Mouse (Mus musculus): Measurements from ENCODE around the gene Cdkl4. TPM values are rescaled to one million over a fixed set of nuclear protein-coding genes. Genes with fewer than 3 reads are reported as not detected.

Gene Cdkl4
- polyA plus RNA-seq, 1 experiment from 2014 or later, result 1.4 TPM

- no peak for DNase-seq (ENCODE audit: low spot score)
- 57% methylated on average over 4 of the region's 4 CpGs for WGBS
- Histone ChIP-seq H3K27me3 (ENCODE audit: control insufficient read depth, insufficient read depth, low read length) (no peaks in the 10 kb centered on the region), H3K27ac (replicated peaks; ENCODE audit: low read depth, low read length) (no peak overlapping the region), H3K9me3 (replicated peaks; ENCODE audit: control insufficient read depth, low read length) (no peaks in the 10 kb centered on the region), H3K36me3 (replicated peaks; ENCODE audit: control insufficient read depth, insufficient read depth, low read depth, low read length) (no peaks in the 10 kb centered on the region), H3K4me2 (ENCODE audit: low read depth, low read length) (no peak overlapping the region), H3K4me3 (ENCODE audit: low read depth, low read length) (no peak overlapping the region), H3K4me1 (ENCODE audit: control insufficient read depth, insufficient read depth, low read length) (no peaks in the 10 kb centered on the region), H3K9ac (replicated peaks; ENCODE audit: low read length) (no peak overlapping the region)
- no peak for ATAC-seq (replicated peaks; ENCODE audit: insufficient number of reproducible peaks, low FRiP score, low TSS enrichment, low read depth)
These were observed 55.9 kb downstream of the Cdkl4 start for GRCm38 (mm10) chr17:80521521-80522228.

GRCm38 (mm10) chr17:80520537-80520936 lies 57.1 kb downstream of the Cdkl4 start:
- Histone ChIP-seq H3K27me3 (ENCODE audit: control insufficient read depth, insufficient read depth, low read length) (no peaks in the 10 kb centered on the region), H3K4me2 (ENCODE audit: low read depth, low read length) (no peak overlapping the region), H3K27ac (replicated peaks; ENCODE audit: low read depth, low read length) (no peak overlapping the region), H3K4me1 (ENCODE audit: control insufficient read depth, insufficient read depth, low read length) (no peaks in the 10 kb centered on the region), H3K9ac (replicated peaks; ENCODE audit: low read length) (no peak overlapping the region), H3K9me3 (replicated peaks; ENCODE audit: control insufficient read depth, low read length) (no peaks in the 10 kb centered on the region), H3K36me3 (replicated peaks; ENCODE audit: control insufficient read depth, insufficient read depth, low read depth, low read length) (no peaks in the 10 kb centered on the region), H3K4me3 (ENCODE audit: low read depth, low read length) (no peak overlapping the region)
- no peak for ATAC-seq (replicated peaks; ENCODE audit: insufficient number of reproducible peaks, low FRiP score, low TSS enrichment, low read depth)
- WGBS, result 83% methylated on average over 8 of the region's 8 CpGs
- no peak for DNase-seq (ENCODE audit: low spot score)

GRCm38 (mm10) chr17:80518811-80519210 lies 58.8 kb downstream of the Cdkl4 start:
- no peak overlapping the region for H3K9ac ChIP-seq (replicated peaks; ENCODE audit: low read length)
- no peaks in the 10 kb centered on the region for H3K36me3 ChIP-seq (replicated peaks; ENCODE audit: control insufficient read depth, insufficient read depth, low read depth, low read length)
- DNase-seq (ENCODE audit: low spot score), result no peak
- no peaks in the 10 kb centered on the region for H3K4me1 ChIP-seq (ENCODE audit: control insufficient read depth, insufficient read depth, low read length)
- H3K4me3 ChIP-seq (ENCODE audit: low read depth, low read length), result no peak overlapping the region
- H3K27ac ChIP-seq (replicated peaks; ENCODE audit: low read depth, low read length), result no peak overlapping the region
- WGBS, result 91% methylated on average over 12 of the region's 12 CpGs
- H3K27me3 ChIP-seq (ENCODE audit: control insufficient read depth, insufficient read depth, low read length), result no peaks in the 10 kb centered on the region
- no peak overlapping the region for H3K4me2 ChIP-seq (ENCODE audit: low read depth, low read length)
- no peaks in the 10 kb centered on the region for H3K9me3 ChIP-seq (replicated peaks; ENCODE audit: control insufficient read depth, low read length)
- ATAC-seq (replicated peaks; ENCODE audit: insufficient number of reproducible peaks, low FRiP score, low TSS enrichment, low read depth), result no peak

- DNase-seq (ENCODE audit: low spot score), result no peak
- Histone ChIP-seq H3K27ac (replicated peaks; ENCODE audit: low read depth, low read length) (no peak overlapping the region), H3K9ac (replicated peaks; ENCODE audit: low read length) (no peak overlapping the region), H3K4me3 (ENCODE audit: low read depth, low read length) (no peak overlapping the region), H3K27me3 (ENCODE audit: control insufficient read depth, insufficient read depth, low read length) (no peaks in the 10 kb centered on the region), H3K36me3 (replicated peaks; ENCODE audit: control insufficient read depth, insufficient read depth, low read depth, low read length) (no peaks in the 10 kb centered on the region), H3K4me2 (ENCODE audit: low read depth, low read length) (no peak overlapping the region), H3K4me1 (ENCODE audit: control insufficient read depth, insufficient read depth, low read length) (no peaks in the 10 kb centered on the region), H3K9me3 (replicated peaks; ENCODE audit: control insufficient read depth, low read length) (no peaks in the 10 kb centered on the region)
- no peak for ATAC-seq (replicated peaks; ENCODE audit: insufficient number of reproducible peaks, low FRiP score, low TSS enrichment, low read depth)
- WGBS, result 84% methylated on average over 9 of the region's 9 CpGs
These were observed 60.4 kb downstream of the Cdkl4 start for GRCm38 (mm10) chr17:80517244-80517643.

- H3K9me3 ChIP-seq (replicated peaks; ENCODE audit: control insufficient read depth, low read length), result no peaks in the 10 kb centered on the region
- no peak overlapping the region for H3K9ac ChIP-seq (replicated peaks; ENCODE audit: low read length)
- DNase-seq (ENCODE audit: low spot score) (no peak), ATAC-seq (replicated peaks; ENCODE audit: insufficient number of reproducible peaks, low FRiP score, low TSS enrichment, low read depth) (no peak)
- H3K36me3 ChIP-seq (replicated peaks; ENCODE audit: control insufficient read depth, insufficient read depth, low read depth, low read length), result no peaks in the 10 kb centered on the region
- H3K4me1 ChIP-seq (ENCODE audit: control insufficient read depth, insufficient read depth, low read length), result no peaks in the 10 kb centered on the region
- H3K4me2 ChIP-seq (ENCODE audit: low read depth, low read length), result no peak overlapping the region
- no peak overlapping the region for H3K4me3 ChIP-seq (ENCODE audit: low read depth, low read length)
- 89% methylated on average over 9 of the region's 9 CpGs for WGBS
- no peak overlapping the region for H3K27ac ChIP-seq (replicated peaks; ENCODE audit: low read depth, low read length)
- no peaks in the 10 kb centered on the region for H3K27me3 ChIP-seq (ENCODE audit: control insufficient read depth, insufficient read depth, low read length)
These were observed 61.7 kb downstream of the Cdkl4 start for GRCm38 (mm10) chr17:80515956-80516355.

GRCm38 (mm10) chr17:80515513-80515912 lies 62.1 kb downstream of the Cdkl4 start:
- Histone ChIP-seq H3K4me2 (ENCODE audit: low read depth, low read length) (no peak overlapping the region), H3K36me3 (replicated peaks; ENCODE audit: control insufficient read depth, insufficient read depth, low read depth, low read length) (no peaks in the 10 kb centered on the region), H3K27ac (replicated peaks; ENCODE audit: low read depth, low read length) (no peak overlapping the region), H3K4me1 (ENCODE audit: control insufficient read depth, insufficient read depth, low read length) (no peaks in the 10 kb centered on the region), H3K9ac (replicated peaks; ENCODE audit: low read length) (no peak overlapping the region), H3K4me3 (ENCODE audit: low read depth, low read length) (no peak overlapping the region), H3K9me3 (replicated peaks; ENCODE audit: control insufficient read depth, low read length) (no peaks in the 10 kb centered on the region), H3K27me3 (ENCODE audit: control insufficient read depth, insufficient read depth, low read length) (no peaks in the 10 kb centered on the region)
- WGBS, result 89% methylated on average over 7 of the region's 7 CpGs
- no peak for DNase-seq (ENCODE audit: low spot score)
- ATAC-seq (replicated peaks; ENCODE audit: insufficient number of reproducible peaks, low FRiP score, low TSS enrichment, low read depth), result no peak

- no peak for ATAC-seq (replicated peaks; ENCODE audit: insufficient number of reproducible peaks, low FRiP score, low TSS enrichment, low read depth)
- Histone ChIP-seq H3K4me2 (ENCODE audit: low read depth, low read length) (no peak overlapping the region), H3K36me3 (replicated peaks; ENCODE audit: control insufficient read depth, insufficient read depth, low read depth, low read length) (no peaks in the 10 kb centered on the region), H3K4me3 (ENCODE audit: low read depth, low read length) (no peak overlapping the region), H3K4me1 (ENCODE audit: control insufficient read depth, insufficient read depth, low read length) (no peaks in the 10 kb centered on the region), H3K9me3 (replicated peaks; ENCODE audit: control insufficient read depth, low read length) (no peaks in the 10 kb centered on the region), H3K27me3 (ENCODE audit: control insufficient read depth, insufficient read depth, low read length) (no peaks in the 10 kb centered on the region), H3K9ac (replicated peaks; ENCODE audit: low read length) (no peak overlapping the region), H3K27ac (replicated peaks; ENCODE audit: low read depth, low read length) (no peak overlapping the region)
- 80% methylated on average over 8 of the region's 8 CpGs for WGBS
- no peak for DNase-seq (ENCODE audit: low spot score)
These were observed 63.8 kb downstream of the Cdkl4 start for GRCm38 (mm10) chr17:80513766-80514165.

- Histone ChIP-seq H3K4me1 (ENCODE audit: control insufficient read depth, insufficient read depth, low read length) (no peaks in the 10 kb centered on the region), H3K9me3 (replicated peaks; ENCODE audit: control insufficient read depth, low read length) (no peaks in the 10 kb centered on the region), H3K4me2 (ENCODE audit: low read depth, low read length) (no peak overlapping the region), H3K36me3 (replicated peaks; ENCODE audit: control insufficient read depth, insufficient read depth, low read depth, low read length) (no peaks in the 10 kb centered on the region), H3K4me3 (ENCODE audit: low read depth, low read length) (no peak overlapping the region), H3K9ac (replicated peaks; ENCODE audit: low read length) (no peak overlapping the region), H3K27me3 (ENCODE audit: control insufficient read depth, insufficient read depth, low read length) (no peaks in the 10 kb centered on the region), H3K27ac (replicated peaks; ENCODE audit: low read depth, low read length) (no peak overlapping the region)
- ATAC-seq (replicated peaks; ENCODE audit: insufficient number of reproducible peaks, low FRiP score, low TSS enrichment, low read depth) (no peak), DNase-seq (ENCODE audit: low spot score) (no peak)
- 80% methylated on average over 3 of the region's 3 CpGs for WGBS
These were observed 67.2 kb downstream of the Cdkl4 start for GRCm38 (mm10) chr17:80510459-80510855.
